Mouse (Mus musculus) embryonic facial prominence, embryonic 14.5 days (tissue): ENCODE results near the gene Fabp6. TPM values are rescaled to one million over a fixed set of nuclear protein-coding genes. Genes with fewer than 3 reads are reported as not detected.

ENCODE experiments used
- ATAC-seq: fragments of 200-750 bp; cut with Nextera tagmentation; 2 replicates; pipeline ENCODE4 v1.8.0; 2017; ENCODE audit warnings: low read depth, moderate number of reproducible peaks, moderate TSS enrichment
- DNase-seq: peaks from one replicate; pipeline ENCODE4 v3.0.0-alpha.2; 2015; ENCODE audit warnings: low spot score
- H3K27ac ChIP-seq: fragments of 300-500 bp; sonication (generic); replicated peaks from 2 replicates; pipeline ENCODE4 v1.5.1; 2014; ENCODE audit warnings: low read depth, mild to moderate bottlenecking, low read length, moderate library complexity
- H3K27me3 ChIP-seq: fragments of 300-500 bp; sonication (generic); replicated peaks from 2 replicates; pipeline ENCODE4 v1.6.1; 2014; ENCODE audit warnings: low read length; ENCODE audit not compliant: control insufficient read depth, insufficient read depth
- H3K36me3 ChIP-seq: fragments of 300-500 bp; sonication (generic); 2 replicates; pipeline ENCODE4 v1.6.1; 2014; ENCODE audit warnings: low read length, mixed read lengths; ENCODE audit not compliant: control insufficient read depth, insufficient read depth
- H3K4me1 ChIP-seq: fragments of 300-500 bp; sonication (generic); 2 replicates; pipeline ENCODE4 v1.6.1; 2014; ENCODE audit warnings: antibody characterized with exemption, low read length; ENCODE audit not compliant: control insufficient read depth, insufficient read depth
- H3K4me2 ChIP-seq: fragments of 300-500 bp; sonication (generic); 2 replicates; pipeline ENCODE4 v1.6.1; 2014; ENCODE audit warnings: low read depth, mild to moderate bottlenecking, low read length, moderate library complexity, mixed read lengths
- H3K4me3 ChIP-seq: fragments of 300-500 bp; sonication (generic); 2 replicates; pipeline ENCODE4 v1.5.1; 2014; ENCODE audit warnings: low read depth, mild to moderate bottlenecking, low read length
- H3K9ac ChIP-seq: fragments of 300-500 bp; sonication (generic); 2 replicates; pipeline ENCODE4 v1.6.1; 2014; ENCODE audit warnings: low read depth, mild to moderate bottlenecking, low read length, moderate library complexity, mixed read lengths
- H3K9me3 ChIP-seq: fragments of 300-500 bp; sonication (generic); 2 replicates; pipeline ENCODE4 v1.6.1; 2016; ENCODE audit warnings: low read length; ENCODE audit not compliant: control insufficient read depth
- WGBS: fragments of 180-500 bp; shearing (Covaris S2); extraction: QIAGEN DNeasy Blood & Tissue Kit; methylation state at CpG from one replicate; pipeline ENCODE4 v1.1.7; 2014; 5-methylcytosine and 5-hydroxymethylcytosine counted together
- polyA plus RNA-seq: library from polyadenylated mRNA; unstranded; fragments of >200 nt; fragmentation: Nextera tagmentation; extraction: Ambion mirVana; gene quantifications from 2 replicates; pipeline ENCODE4 v1.2.1, GENCODE M21; 2014

Fabp6 gene
- polyA plus RNA-seq: not detected in 2 replicates

DNA sequence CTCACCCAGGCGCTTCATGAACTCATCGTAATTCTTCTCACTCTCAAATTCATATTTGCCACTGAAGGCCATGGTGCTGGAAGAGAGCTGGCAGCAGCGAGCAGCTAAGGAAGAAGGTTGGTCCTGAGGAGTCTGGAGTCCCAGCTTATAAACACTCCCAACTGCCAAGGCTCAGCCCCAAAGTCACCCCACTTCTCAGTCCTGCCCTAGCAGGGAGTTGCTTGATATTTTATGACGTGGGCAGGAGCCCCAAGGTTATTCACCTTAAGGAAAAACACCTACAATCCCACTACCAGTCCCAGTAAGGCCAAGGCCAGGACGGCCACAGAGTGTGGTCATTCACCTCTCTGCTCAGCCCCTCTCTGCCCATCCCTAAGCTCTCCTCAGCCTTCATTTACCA is at the start of gene Fabp6:
TSS of gene Fabp6 (minus strand) at position 101 of the 400 bp plus-strand sequence.
- H3K27ac ChIP-seq: no peak within 1 kb of the TSS
- 86% methylated on average over 5 of the region's 5 CpGs for WGBS
- no peak within 1 kb of the TSS for H3K9ac ChIP-seq
- DNase-seq: no peak
- H3K4me2 ChIP-seq: no peak within 1 kb of the TSS
- H3K27me3 ChIP-seq: no peaks in the 10 kb centered on the region
- H3K9me3 ChIP-seq: no peaks in the 10 kb centered on the region
- H3K4me3 ChIP-seq: no peak within 1 kb of the TSS
- H3K4me1 ChIP-seq: no peaks in the 10 kb centered on the region
- H3K36me3 ChIP-seq: no peaks in the 10 kb centered on the region
- ATAC-seq: no peak

DNA sequence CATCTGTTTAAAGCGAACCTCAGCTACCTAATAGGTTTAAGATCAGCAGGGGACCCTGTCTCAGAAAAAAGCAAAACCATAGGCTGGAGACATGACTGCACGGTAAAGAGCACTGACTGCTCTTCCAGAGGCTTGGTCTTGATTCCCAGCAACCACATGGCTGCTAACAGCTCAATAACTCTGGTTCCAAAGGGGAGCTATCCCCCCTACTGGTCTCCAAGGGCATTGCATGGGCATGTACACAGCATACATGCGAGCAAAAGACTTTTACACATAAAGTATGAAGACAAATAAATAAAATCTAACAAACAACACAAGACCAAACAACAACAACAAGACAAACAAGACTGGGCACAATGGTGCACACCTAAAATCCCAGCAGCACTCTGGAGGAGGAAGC is 43.9 kb upstream of the Fabp6 start:
- Histone ChIP-seq H3K27ac (no peak overlapping the region), H3K36me3 (no peaks in the 10 kb centered on the region), H3K9me3 (no peaks in the 10 kb centered on the region), H3K4me3 (no peak overlapping the region), H3K4me1 (peaks cover 13% of the 10 kb centered on the region), H3K4me2 (no peak overlapping the region), H3K27me3 (no peaks in the 10 kb centered on the region), H3K9ac (no peak overlapping the region)
- DNase-seq: no peak
- ATAC-seq: no peak
- 90% methylated on average over 3 of the region's 3 CpGs for WGBS

DNA sequence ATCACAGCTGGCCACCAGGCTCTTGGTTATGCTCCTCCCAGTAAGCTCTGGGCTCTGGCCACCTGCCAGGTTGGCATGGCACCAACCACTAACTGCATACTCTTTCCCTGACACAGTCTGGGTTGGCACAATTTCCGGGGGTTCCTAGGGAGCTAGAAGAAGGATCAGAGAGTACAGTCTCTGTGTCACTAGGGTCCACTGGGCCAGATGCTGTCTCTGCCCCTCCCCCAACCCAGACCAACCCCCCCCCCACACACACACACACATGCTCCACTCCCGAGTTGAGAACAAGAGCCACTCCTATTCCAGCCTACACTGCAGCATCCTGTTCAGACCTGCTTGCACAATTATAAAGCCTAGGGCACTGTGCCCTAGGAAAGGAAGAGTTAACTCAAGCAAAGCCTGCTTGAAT is 41.8 kb upstream of the Fabp6 start:
- DNase-seq: peak; percentile 92
- 5% methylated on average over 2 of the region's 2 CpGs for WGBS

DNA sequence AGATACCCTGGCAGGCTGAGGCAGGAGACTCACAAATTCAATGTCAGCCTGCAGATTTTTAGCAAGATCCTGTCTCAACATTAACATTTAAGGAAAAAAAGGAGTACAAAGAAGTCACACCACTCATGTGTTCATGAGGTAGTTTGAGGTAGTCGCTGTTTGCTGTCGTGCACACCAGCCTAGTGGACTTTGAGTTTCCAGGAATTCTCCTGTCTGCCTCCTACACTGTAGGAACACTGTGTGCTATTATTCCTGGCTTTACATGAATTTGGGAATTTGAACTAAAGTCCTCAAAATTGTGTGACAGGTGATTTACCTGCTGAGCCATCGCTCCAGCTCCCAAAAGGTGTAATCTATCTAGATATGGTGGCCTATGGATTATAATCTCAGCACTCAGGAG is 37.1 kb upstream of the Fabp6 start:
- Histone ChIP-seq H3K9me3 (no peaks in the 10 kb centered on the region), H3K27ac (no peak overlapping the region), H3K4me3 (no peak overlapping the region), H3K36me3 (no peaks in the 10 kb centered on the region), H3K4me2 (no peak overlapping the region), H3K9ac (no peak overlapping the region), H3K27me3 (no peaks in the 10 kb centered on the region), H3K4me1 (peaks cover 16% of the 10 kb centered on the region)
- DNase-seq: no peak
- ATAC-seq: no peak
- WGBS: 94% methylated on average over 3 of the region's 3 CpGs

More for the DNA sequence above, 41.8 kb upstream of the Fabp6 start:
- no peak overlapping the region for H3K4me3 ChIP-seq
- peak; percentile 93 for ATAC-seq
- H3K27ac ChIP-seq: peak overlapping the region; percentile 80
- H3K4me1 ChIP-seq: peaks cover 13% of the 10 kb centered on the region
- no peaks in the 10 kb centered on the region for H3K36me3 ChIP-seq
- no peaks in the 10 kb centered on the region for H3K27me3 ChIP-seq
- H3K4me2 ChIP-seq: peak overlapping the region; percentile 6; the same call in 1 of the 2 replicates
- H3K9ac ChIP-seq: no peak overlapping the region
- H3K9me3 ChIP-seq: no peaks in the 10 kb centered on the region

DNA sequence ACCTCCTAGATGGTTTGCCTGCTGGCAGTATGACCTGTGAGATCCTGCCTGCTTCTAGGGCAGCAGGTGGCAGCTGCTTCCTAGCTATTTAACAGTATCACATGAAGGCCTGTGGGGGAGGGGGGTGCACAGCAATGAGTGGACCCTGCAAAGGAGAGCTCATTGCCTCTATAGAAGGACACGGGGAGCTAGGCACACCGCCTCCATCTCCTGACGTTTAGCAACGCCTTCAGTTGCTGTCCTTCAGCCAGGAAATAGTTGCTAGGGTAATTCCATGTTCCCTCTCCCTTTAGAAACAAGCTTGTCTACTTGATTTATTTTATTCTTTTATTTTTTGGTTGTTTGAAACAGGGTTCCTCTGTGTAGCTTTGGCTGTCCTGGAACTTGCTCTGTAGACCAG is 35.4 kb upstream of the Fabp6 start:
- peaks cover 7% of the 10 kb centered on the region for H3K4me1 ChIP-seq
- 78% methylated on average over 4 of the region's 4 CpGs for WGBS
- H3K4me2 ChIP-seq: no peak overlapping the region
- no peak for DNase-seq
- no peaks in the 10 kb centered on the region for H3K36me3 ChIP-seq
- no peaks in the 10 kb centered on the region for H3K27me3 ChIP-seq
- no peaks in the 10 kb centered on the region for H3K9me3 ChIP-seq
- H3K27ac ChIP-seq: no peak overlapping the region
- ATAC-seq: no peak
- H3K9ac ChIP-seq: no peak overlapping the region
- no peak overlapping the region for H3K4me3 ChIP-seq

DNA sequence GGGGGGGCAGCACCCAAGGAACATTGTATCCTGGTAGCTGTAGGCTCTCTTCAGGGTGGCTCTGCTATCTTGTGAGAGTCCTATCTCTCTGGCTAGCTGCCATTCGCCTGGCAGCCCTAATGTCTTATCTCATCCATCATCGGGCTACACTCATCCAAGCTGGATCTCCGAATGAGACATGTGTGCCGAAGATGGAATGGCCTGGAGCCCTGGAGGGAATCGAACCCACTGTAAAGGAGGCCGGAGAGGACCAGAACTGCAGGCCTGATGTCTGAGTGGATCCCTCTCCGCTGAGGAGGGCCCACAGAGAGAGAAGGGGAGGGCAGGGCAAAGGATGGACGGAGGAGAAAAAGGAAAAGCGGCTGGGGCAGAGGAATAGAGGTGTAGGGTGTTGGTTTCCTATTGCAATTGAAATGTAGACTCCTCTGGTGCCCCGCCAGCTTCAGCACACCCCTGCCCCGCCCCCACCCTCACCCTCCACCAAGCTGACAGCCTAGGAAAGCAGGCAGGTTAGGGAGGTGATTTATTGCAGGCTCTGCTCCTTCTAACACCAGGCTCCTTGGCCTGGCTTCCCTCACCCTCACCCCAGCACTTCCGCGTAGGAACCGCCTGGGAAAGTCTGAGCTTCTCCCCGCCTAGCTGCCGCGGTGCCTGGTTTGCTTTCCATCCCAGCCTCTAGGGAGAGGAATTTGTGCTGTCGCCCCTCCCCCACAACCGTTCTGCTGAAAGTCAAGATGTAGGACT is 32.5 kb upstream of the Fabp6 start:
- peak overlapping the region; percentile 33 for H3K4me2 ChIP-seq
- H3K9ac ChIP-seq: peak overlapping the region; percentile 32
- no peak overlapping the region for H3K4me3 ChIP-seq
- DNase-seq (peak; percentile 86), ATAC-seq (peak; percentile 74)
- no peaks in the 10 kb centered on the region for H3K9me3 ChIP-seq
- H3K36me3 ChIP-seq: no peaks in the 10 kb centered on the region
- peak overlapping the region; percentile 67 for H3K27ac ChIP-seq
- WGBS: 19% methylated on average over 19 of the region's 19 CpGs
- no peaks in the 10 kb centered on the region for H3K27me3 ChIP-seq
- H3K4me1 ChIP-seq: peaks cover 7% of the 10 kb centered on the region

DNA sequence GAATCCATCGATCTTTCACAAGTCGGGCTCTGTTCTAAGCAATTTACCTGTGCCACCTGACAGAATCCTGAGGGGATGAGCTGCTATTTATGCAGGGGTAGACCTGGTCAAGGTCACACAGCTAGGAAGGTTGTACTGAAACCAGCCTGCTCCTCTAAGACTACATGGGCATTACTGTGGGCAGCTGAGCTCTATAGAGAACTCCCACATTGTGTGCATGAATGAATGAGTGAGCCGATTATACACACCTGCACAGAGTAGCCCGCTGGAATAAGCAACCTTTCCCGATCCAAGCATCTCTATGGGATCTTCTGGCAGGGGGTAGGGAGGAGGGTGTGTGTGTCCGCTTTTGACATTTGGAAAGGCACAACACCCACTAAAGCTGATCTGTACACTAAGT is 31.8 kb upstream of the Fabp6 start:
- Histone ChIP-seq H3K4me3 (no peak overlapping the region), H3K4me2 (no peak overlapping the region), H3K9ac (no peak overlapping the region), H3K27me3 (no peaks in the 10 kb centered on the region), H3K4me1 (peaks cover 7% of the 10 kb centered on the region), H3K27ac (no peak overlapping the region), H3K9me3 (no peaks in the 10 kb centered on the region), H3K36me3 (no peaks in the 10 kb centered on the region)
- DNase-seq: no peak
- ATAC-seq: no peak
- 78% methylated on average over 6 of the region's 6 CpGs for WGBS

DNA sequence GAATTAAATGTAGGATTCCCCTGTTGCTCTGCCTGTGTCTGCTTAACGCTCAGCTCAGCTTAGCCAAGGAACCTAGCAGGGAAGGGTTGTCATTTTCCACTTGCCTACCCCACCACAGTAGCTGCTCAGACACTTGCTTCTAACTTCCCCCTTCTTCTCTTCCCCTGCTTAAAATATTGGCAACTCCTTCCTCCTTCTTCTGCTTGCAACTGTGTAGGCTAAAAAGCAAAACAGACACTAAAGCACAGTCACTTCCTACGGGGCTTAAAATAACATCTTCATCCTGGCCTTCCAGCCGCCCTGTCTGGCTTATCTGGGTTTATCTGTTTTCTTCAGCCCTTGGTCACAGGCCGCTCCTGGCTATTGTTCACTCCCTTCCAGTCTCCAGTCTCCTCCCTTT is 31.2 kb upstream of the Fabp6 start:
- peaks cover 7% of the 10 kb centered on the region for H3K4me1 ChIP-seq
- no peak for DNase-seq
- no peak overlapping the region for H3K4me2 ChIP-seq
- no peaks in the 10 kb centered on the region for H3K36me3 ChIP-seq
- no peak overlapping the region for H3K27ac ChIP-seq
- no peak overlapping the region for H3K9ac ChIP-seq
- H3K4me3 ChIP-seq: no peak overlapping the region
- 47% methylated on average over 4 of the region's 4 CpGs for WGBS
- H3K27me3 ChIP-seq: no peaks in the 10 kb centered on the region
- H3K9me3 ChIP-seq: no peaks in the 10 kb centered on the region
- no peak for ATAC-seq

DNA sequence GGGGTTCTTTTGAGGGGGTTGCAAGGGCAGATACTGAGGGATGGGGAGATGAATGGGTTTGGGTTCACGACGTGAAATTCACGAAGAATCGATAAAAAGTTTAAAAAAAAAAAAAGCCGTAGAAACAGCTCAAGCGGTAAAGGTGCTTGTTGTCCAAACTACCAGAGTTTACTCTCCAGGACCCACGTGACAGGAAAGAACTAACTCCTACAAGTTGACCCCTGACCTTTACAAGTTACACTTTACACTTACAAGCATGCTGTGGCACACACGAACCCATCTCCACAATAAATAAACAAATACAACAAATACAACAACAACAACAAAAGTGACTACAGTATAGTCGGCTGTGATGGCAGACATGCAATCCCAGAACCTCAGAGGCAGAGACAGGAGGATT is 30.3 kb upstream of the Fabp6 start:
- Histone ChIP-seq H3K27me3 (no peaks in the 10 kb centered on the region), H3K4me1 (peaks cover 16% of the 10 kb centered on the region), H3K4me3 (no peak overlapping the region), H3K4me2 (no peak overlapping the region), H3K27ac (no peak overlapping the region), H3K9ac (no peak overlapping the region), H3K36me3 (no peaks in the 10 kb centered on the region), H3K9me3 (no peaks in the 10 kb centered on the region)
- ATAC-seq (no peak), DNase-seq (no peak)
- 82% methylated on average over 9 of the region's 9 CpGs for WGBS
